ENCODE assay signal across 10 mouse cellular contexts in the genomic region with DNA sequence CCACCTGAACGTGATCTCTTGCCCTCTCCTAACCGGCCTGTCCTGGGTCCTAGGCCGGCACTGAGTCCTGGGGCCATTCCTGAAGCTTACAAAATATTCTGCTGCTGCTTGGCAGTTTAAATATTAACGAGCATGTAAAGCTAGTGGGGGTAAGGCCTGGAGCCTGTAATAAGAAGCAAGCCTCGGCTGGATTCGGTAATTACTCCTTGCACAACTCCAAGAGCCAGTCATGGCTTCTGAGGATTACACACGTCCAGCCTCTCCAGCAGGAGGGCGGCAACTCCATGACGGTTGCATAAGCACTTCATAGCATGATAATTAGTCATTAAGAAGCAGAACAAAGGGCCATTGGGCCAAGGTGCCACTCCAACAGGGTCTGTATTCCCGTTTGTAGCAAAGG. TPM values are rescaled to one million over a fixed set of nuclear protein-coding genes. Genes with fewer than 3 reads are reported as not detected.
A peak's percentile ranks its signal among the peaks of the same experiment; 100 is the strongest.
DNase-seq lines count a peak whose midpoint lies in the region; ATAC-seq and TF ChIP-seq lines count a peak whose summit lies in the region.
"Had no signal": no experiment of that assay in that cellular context is flagged by ENCODE, and none has a peak within 500 bp of the region (broad histone marks: within the 10 kb centered on the region; RNA-seq: fewer than 3 reads in every experiment).

No protein-coding gene starts in this region.

- no peak for TF ChIP-seq POLR2A in liver, adult 2 months (IDR thresholded peaks at IDR 0.05; ENCODE audit: extremely low read depth, insufficient read depth, low read length)
- no peak for TF ChIP-seq POLR2A in thymus, adult 2 months (IDR thresholded peaks at IDR 0.05; ENCODE audit: control insufficient read depth, extremely low read depth, insufficient read depth, low read length, poor library complexity)

- H3K27me3 ChIP-seq in liver, adult 2 months (ENCODE audit: control insufficient read depth, insufficient read depth, low read length) = no peaks in the 10 kb centered on the region
- no peaks in the 10 kb centered on the region for H3K27me3 ChIP-seq in intestine, embryonic 15.5 days (replicated peaks)
- no peaks in the 10 kb centered on the region for H3K27me3 ChIP-seq in limb, embryonic 11.5 days (ENCODE audit: control insufficient read depth, insufficient read depth, low read length)
- no peaks in the 10 kb centered on the region for H3K27me3 ChIP-seq in stomach, embryonic 14.5 days (ENCODE audit: control insufficient read depth, insufficient read depth, low read length)
- H3K27me3 ChIP-seq in thymus, adult 2 months (ENCODE audit: control insufficient read depth, insufficient read depth, low read length) = no peaks in the 10 kb centered on the region
- H3K27me3 ChIP-seq: CH12.LX had no signal

- no peak overlapping the region for H3K27ac ChIP-seq in liver, adult 2 months (replicated peaks; ENCODE audit: insufficient read depth, low read depth, low read length)
- no peak overlapping the region for H3K27ac ChIP-seq in intestine, embryonic 15.5 days
- H3K27ac ChIP-seq in limb, embryonic 11.5 days (replicated peaks; ENCODE audit: low read depth, low read length) = no peak overlapping the region
- peak overlapping the region; percentile 52; the same call in 1 of the 2 replicates for H3K27ac ChIP-seq in stomach, embryonic 14.5 days (ENCODE audit: low read length)
- H3K27ac ChIP-seq in thymus, adult 2 months (ENCODE audit: control insufficient read depth, insufficient read depth, low read length) = no peak overlapping the region
- H3K27ac ChIP-seq: lung, embryonic 15.5 days had no signal

- peak; percentile 94 for ATAC-seq in intestine, embryonic 15.5 days
- peak; percentile 44; the same call in 1 of the 2 replicates for ATAC-seq in limb, embryonic 11.5 days (ENCODE audit: insufficient number of reproducible peaks, low FRiP score, low TSS enrichment, low read depth)
- ATAC-seq in stomach, embryonic 14.5 days (ENCODE audit: insufficient number of reproducible peaks, insufficient read depth, low FRiP score, low read depth) = peak; percentile 31; the same call in 1 of the 2 replicates

- H3K4me3 ChIP-seq in liver, adult 2 months (ENCODE audit: insufficient read depth, low read depth, low read length) = no peak overlapping the region
- H3K4me3 ChIP-seq in intestine, embryonic 15.5 days (replicated peaks) = no peak overlapping the region
- H3K4me3 ChIP-seq in limb, embryonic 11.5 days (ENCODE audit: low read depth, low read length) = no peak overlapping the region
- H3K4me3 ChIP-seq in stomach, embryonic 14.5 days (ENCODE audit: low read depth, low read length) = no peak overlapping the region
- H3K4me3 ChIP-seq in thymus, adult 2 months (ENCODE audit: control insufficient read depth, insufficient read depth, low read length) = no peak overlapping the region
- H3K4me3 ChIP-seq: lung, embryonic 15.5 days had no signal

- peak; percentile 73 for DNase-seq in liver, adult 2 months (ENCODE audit: extremely low read depth, low read depth, low spot score)
- no peak for DNase-seq in liver
- DNase-seq in limb, embryonic 11.5 days (ENCODE audit: low spot score) = peak; percentile 43
- DNase-seq in testis, postnatal 10 days (ENCODE audit: low spot score) = no peak
- no peak for DNase-seq in thymus, adult 2 months
- no peak for DNase-seq in heart, postnatal 14 days

- no peaks in the 10 kb centered on the region for H3K9me3 ChIP-seq in intestine, embryonic 15.5 days
- H3K9me3 ChIP-seq in limb, embryonic 11.5 days (ENCODE audit: control insufficient read depth, low read length) = no peaks in the 10 kb centered on the region
- H3K9me3 ChIP-seq in stomach, embryonic 14.5 days (ENCODE audit: control insufficient read depth, low read depth, low read length) = no peaks in the 10 kb centered on the region
- H3K9me3 ChIP-seq: lung, embryonic 15.5 days had no signal

- H3K4me1 ChIP-seq in liver, adult 2 months (ENCODE audit: control insufficient read depth, insufficient read depth, low read length) = peaks cover 3% of the 10 kb centered on the region
- H3K4me1 ChIP-seq in intestine, embryonic 15.5 days (replicated peaks) = 0 out of 2 replicates have a peak, but pooled peaks cover 4% of the 10 kb centered on the region
- peaks cover 5% of the 10 kb centered on the region; the same call in 1 of the 2 replicates for H3K4me1 ChIP-seq in limb, embryonic 11.5 days (ENCODE audit: control insufficient read depth, insufficient read depth, low read length)
- H3K4me1 ChIP-seq in stomach, embryonic 14.5 days (ENCODE audit: control insufficient read depth, insufficient read depth, low read length) = no peaks in the 10 kb centered on the region
- H3K4me1 ChIP-seq in thymus, adult 2 months (replicated peaks; ENCODE audit: control insufficient read depth, insufficient read depth, low read length) = no peaks in the 10 kb centered on the region

- no peaks in the 10 kb centered on the region for H3K79me2 ChIP-seq in liver, adult 2 months (ENCODE audit: control insufficient read depth, insufficient read depth, low read length)

- no peak overlapping the region for H3K9ac ChIP-seq in liver, adult 2 months (ENCODE audit: low read depth, low read length)
- no peak overlapping the region for H3K9ac ChIP-seq in intestine, embryonic 15.5 days
- no peak overlapping the region for H3K9ac ChIP-seq in limb, embryonic 11.5 days (ENCODE audit: low read length)
- no peak overlapping the region for H3K9ac ChIP-seq in stomach, embryonic 14.5 days (replicated peaks; ENCODE audit: low read depth, low read length)
- H3K9ac ChIP-seq: lung, embryonic 15.5 days had no signal

- 18% methylated on average over 10 of the region's 10 CpGs for WGBS in liver, adult 2 months
- WGBS in intestine, embryonic 15.5 days = 49% methylated on average over 10 of the region's 10 CpGs
- 27% methylated on average over 10 of the region's 10 CpGs for WGBS in limb, embryonic 11.5 days
- WGBS in stomach, embryonic 14.5 days = 58% methylated on average over 10 of the region's 10 CpGs
- 88% methylated on average over 10 of the region's 10 CpGs for WGBS in thymus, adult 2 months

- H3K36me3 ChIP-seq in liver, adult 2 months (ENCODE audit: control insufficient read depth, insufficient read depth, low read length) = no peaks in the 10 kb centered on the region
- no peaks in the 10 kb centered on the region for H3K36me3 ChIP-seq in intestine, embryonic 15.5 days
- H3K36me3 ChIP-seq in limb, embryonic 11.5 days (ENCODE audit: control insufficient read depth, insufficient read depth, low read length) = no peaks in the 10 kb centered on the region
- H3K36me3 ChIP-seq in stomach, embryonic 14.5 days (ENCODE audit: control insufficient read depth, insufficient read depth, low read length) = no peaks in the 10 kb centered on the region
- H3K36me3 ChIP-seq in thymus, adult 2 months (ENCODE audit: control insufficient read depth, insufficient read depth, low read length) = no peaks in the 10 kb centered on the region
- H3K36me3 ChIP-seq: lung, embryonic 15.5 days had no signal

- no peak for TF ChIP-seq CTCF in liver, adult 2 months (IDR thresholded peaks at IDR 0.05; ENCODE audit: low read depth, low read length)
- TF ChIP-seq CTCF in thymus, adult 2 months (IDR thresholded peaks at IDR 0.05; ENCODE audit: borderline replicate concordance, control insufficient read depth, extremely low read depth, insufficient read depth, low read length, poor library complexity) = no peak

- intact Hi-C loops in heart, postnatal 14 days (cut with DNase I) = no loop called here

- H3K4me2 ChIP-seq in intestine, embryonic 15.5 days (replicated peaks) = no peak overlapping the region
- no peak overlapping the region for H3K4me2 ChIP-seq in limb, embryonic 11.5 days (ENCODE audit: low read depth, severe bottlenecking)
- no peak overlapping the region for H3K4me2 ChIP-seq in stomach, embryonic 14.5 days (replicated peaks; ENCODE audit: low read depth, low read length)
- H3K4me2 ChIP-seq: lung, embryonic 15.5 days had no signal

RNA-seq across cellular contexts. Expression of a gene that starts 19.3 kb away (rescaled TPM):
- 0.46 and 0.60 TPM in 2 replicates for total RNA-seq in liver, adult 2 months (2014; rRNA removed)
- polyA plus RNA-seq in liver, adult 2 months (2012; rRNA removed) = 0.21 and 0.25 TPM in 2 replicates
- polyA plus RNA-seq in intestine, embryonic 15.5 days (2015; fragmentation: Nextera tagmentation; extraction: Ambion mirVana) = not detected in 2 replicates
- not detected in 2 replicates for polyA plus RNA-seq in limb, embryonic 11.5 days (2014; fragmentation: Nextera tagmentation; extraction: Ambion mirVana)
- not detected in 2 replicates for polyA plus RNA-seq in stomach, embryonic 14.5 days (2014; fragmentation: Nextera tagmentation; extraction: Ambion mirVana)
- polyA plus RNA-seq in thymus, adult 2 months (2012; rRNA removed) = 0.13 and 0.19 TPM in 2 replicates
- not detected for total RNA-seq in heart, postnatal 14 days (2021)
- total RNA-seq: CH12.LX had no signal
- polyA plus RNA-seq: lung, embryonic 15.5 days had no signal

RNA-seq across cellular contexts. Expression of a gene that starts 22.5 kb away (rescaled TPM):
- total RNA-seq in liver, adult 2 months (2014; rRNA removed) = 1.6 and 3.9 TPM in 2 replicates
- 5.1 and 10.2 TPM in 2 replicates for polyA plus RNA-seq in liver, adult 2 months (2012; rRNA removed)
- 2.0 and 2.1 TPM in 2 replicates for polyA plus RNA-seq in intestine, embryonic 15.5 days (2015; fragmentation: Nextera tagmentation; extraction: Ambion mirVana)
- polyA plus RNA-seq in limb, embryonic 11.5 days (2014; fragmentation: Nextera tagmentation; extraction: Ambion mirVana) = 0.08 and 0.11 TPM in 2 replicates
- 16.7 and 20.9 TPM in 2 replicates for polyA plus RNA-seq in stomach, embryonic 14.5 days (2014; fragmentation: Nextera tagmentation; extraction: Ambion mirVana)
- polyA plus RNA-seq in thymus, adult 2 months (2012; rRNA removed) = 1.8 and 2.1 TPM in 2 replicates
- under 1 TPM; 0.10 to 0.17 TPM for total RNA-seq in heart, postnatal 14 days (2021)
- total RNA-seq: CH12.LX had no signal

RNA-seq across cellular contexts. Expression of a gene that starts 47.2 kb away (rescaled TPM):
- total RNA-seq in liver, adult 2 months (2014; rRNA removed) = not detected in 2 replicates
- 0.04 TPM in 1 of 2 replicates, not detected in the other for polyA plus RNA-seq in liver, adult 2 months (2012; rRNA removed)
- polyA plus RNA-seq in intestine, embryonic 15.5 days (2015; fragmentation: Nextera tagmentation; extraction: Ambion mirVana) = 17.7 and 20.1 TPM in 2 replicates
- polyA plus RNA-seq in limb, embryonic 11.5 days (2014; fragmentation: Nextera tagmentation; extraction: Ambion mirVana) = 0.20 and 0.71 TPM in 2 replicates
- 21.3 and 21.9 TPM in 2 replicates for polyA plus RNA-seq in stomach, embryonic 14.5 days (2014; fragmentation: Nextera tagmentation; extraction: Ambion mirVana)
- 0.20 and 0.28 TPM in 2 replicates for polyA plus RNA-seq in thymus, adult 2 months (2012; rRNA removed)
- total RNA-seq in heart, postnatal 14 days (2021) = under 1 TPM in 1 of 2 experiments, not detected in 1; 0.10 TPM
- total RNA-seq: CH12.LX had no signal

Comparison
In these comparisons a context has a peak if more than half of its experiments do, and no peak if none do; other contexts are left out.
1. DNase-seq: peak in liver, adult 2 months (single experiment) and limb, embryonic 11.5 days (single experiment); none in liver (single experiment), testis, postnatal 10 days (single experiment), thymus, adult 2 months (single experiment) and heart, postnatal 14 days (0 of 2).
2. ATAC-seq: peak in every context shown above with its lines; median percentile 94 in intestine, embryonic 15.5 days; 44 in limb, embryonic 11.5 days; 31 in stomach, embryonic 14.5 days.
3. RNA of a gene that starts 47.2 kb away (polyA plus RNA-seq): 21.3 to 21.9 TPM in stomach, embryonic 14.5 days and 17.7 to 20.1 TPM in intestine, embryonic 15.5 days; 0.20 to 0.28 TPM in thymus, adult 2 months, 0.20 to 0.71 TPM in limb, embryonic 11.5 days and 0.04 TPM in liver, adult 2 months; every median in the first group is over 10 times any median in the second.